Mouse (Mus musculus) embryonic facial prominence, embryonic 13.5 days (tissue): ENCODE measurements around the gene Prex1. TPM values are rescaled to one million over a fixed set of nuclear protein-coding genes. Genes with fewer than 3 reads are reported as not detected.

Experiments used
- ATAC-seq: fragments of 200-750 bp; cut with Nextera tagmentation; 2 replicates; pipeline ENCODE4 v1.8.0; 2017; ENCODE audit warnings: low read depth; ENCODE audit not compliant: insufficient number of reproducible peaks, insufficient read depth, low FRiP score, low TSS enrichment
- H3K27ac ChIP-seq: fragments of 300-500 bp; sonication (generic); 2 replicates; pipeline ENCODE4 v1.5.1; 2015; ENCODE audit warnings: moderate library complexity, mild to moderate bottlenecking, inconsistent platforms
- H3K27me3 ChIP-seq: fragments of 300-500 bp; sonication (generic); 2 replicates; pipeline ENCODE4 v1.6.1; 2015; ENCODE audit warnings: mild to moderate bottlenecking, inconsistent platforms
- H3K36me3 ChIP-seq: fragments of 300-500 bp; sonication (generic); 2 replicates; pipeline ENCODE4 v1.6.1; 2015; ENCODE audit warnings: mild to moderate bottlenecking, inconsistent platforms
- H3K4me1 ChIP-seq: fragments of 300-500 bp; sonication (generic); 2 replicates; pipeline ENCODE4 v1.6.1; 2015; ENCODE audit warnings: inconsistent platforms
- H3K4me2 ChIP-seq: fragments of 300-500 bp; sonication (generic); 2 replicates; pipeline ENCODE4 v1.6.1; 2015; ENCODE audit warnings: moderate library complexity, mild to moderate bottlenecking, inconsistent platforms
- H3K4me3 ChIP-seq: fragments of 300-500 bp; sonication (generic); 2 replicates; pipeline ENCODE4 v1.5.1; 2015; ENCODE audit warnings: mild to moderate bottlenecking, inconsistent platforms
- H3K9ac ChIP-seq: fragments of 300-500 bp; sonication (generic); 2 replicates; pipeline ENCODE4 v1.6.1; 2015; ENCODE audit warnings: mild to moderate bottlenecking, inconsistent platforms
- H3K9me3 ChIP-seq: fragments of 300-500 bp; sonication (generic); 2 replicates; pipeline ENCODE4 v1.6.1; 2016; ENCODE audit warnings: inconsistent platforms
- WGBS: fragments of 180-500 bp; shearing (Covaris S2); methylation state at CpG from one replicate; pipeline ENCODE4 v1.1.7; 2015; ENCODE audit warnings: mixed read lengths; 5-methylcytosine and 5-hydroxymethylcytosine counted together
- polyA plus RNA-seq: library from polyadenylated mRNA; unstranded; fragments of >200 nt; fragmentation: Nextera tagmentation; extraction: Ambion mirVana; gene quantifications from 2 replicates; pipeline ENCODE4 v1.2.1, GENCODE M21; 2015

The Prex1 gene
- polyA plus RNA-seq, 1 experiment from 2014 or later, result 28.4 TPM

DNA sequence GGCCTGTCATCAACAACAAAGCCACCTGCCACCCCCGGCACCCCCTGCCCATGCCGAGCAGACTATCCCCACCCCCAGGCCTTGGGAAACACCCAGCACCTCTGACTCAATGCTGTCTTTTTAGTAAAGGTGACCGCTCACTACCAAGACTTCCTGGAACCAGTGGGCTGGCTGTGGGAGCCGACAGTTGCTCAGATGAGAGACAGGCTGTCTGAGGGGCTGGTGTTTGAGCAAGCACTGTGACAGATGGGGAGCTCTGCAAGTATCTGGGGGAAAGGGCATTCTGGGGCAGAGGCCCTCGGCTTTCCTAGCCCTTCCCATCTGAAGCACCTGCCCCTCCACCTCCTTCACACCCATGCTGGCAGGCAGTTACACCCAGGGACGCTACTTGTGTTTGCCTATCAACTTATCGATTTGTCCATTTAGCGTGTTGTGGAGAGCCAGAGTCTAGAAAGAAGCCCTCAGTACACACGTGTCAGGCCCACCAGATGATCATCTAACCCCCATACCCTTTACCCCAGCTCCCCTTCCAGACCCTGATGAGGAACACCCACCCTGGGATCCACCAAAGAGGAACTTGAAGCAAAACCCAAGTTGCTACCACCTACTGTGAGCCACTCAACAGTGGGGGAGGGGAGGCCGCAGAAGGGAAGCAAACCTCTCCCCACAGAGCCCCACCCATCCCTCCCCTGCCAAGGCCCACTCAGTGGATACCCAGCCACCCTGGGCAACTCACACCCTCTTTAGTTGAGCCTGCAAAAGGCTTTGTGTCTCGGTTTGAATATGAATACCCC lies 57.7 kb downstream of the Prex1 start:
- WGBS, result 63% methylated on average over 11 of the region's 11 CpGs
- Histone ChIP-seq H3K27me3 (no peaks in the 10 kb centered on the region), H3K9ac (no peak overlapping the region), H3K4me3 (no peak overlapping the region), H3K4me1 (peaks cover 33% of the 10 kb centered on the region), H3K27ac (peak overlapping the region; percentile 39; the same call in 1 of the 2 replicates), H3K4me2 (peak overlapping the region; percentile 26; the same call in 1 of the 2 replicates), H3K9me3 (no peaks in the 10 kb centered on the region), H3K36me3 (no peaks in the 10 kb centered on the region)
- no peak for ATAC-seq

DNA sequence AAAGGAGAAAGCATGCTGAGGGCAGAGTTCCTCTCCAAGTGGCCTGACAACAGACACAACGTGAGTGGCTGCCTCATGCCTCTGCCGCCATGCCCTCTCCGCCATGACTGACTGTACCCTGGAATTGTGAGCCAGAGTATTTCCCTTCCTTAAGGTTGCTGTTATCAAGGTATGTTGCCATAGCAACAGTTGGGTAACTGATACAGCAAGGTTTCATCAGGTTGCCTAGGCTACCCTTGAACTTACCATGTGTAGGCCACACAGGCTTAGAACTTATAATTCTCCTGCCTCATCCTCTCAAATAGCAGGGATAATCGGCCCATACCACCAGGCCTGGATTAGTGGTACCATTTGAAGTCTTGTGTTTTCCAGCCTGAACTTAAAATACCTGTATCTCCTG lies 58.3 kb downstream of the Prex1 start:
- no peaks in the 10 kb centered on the region for H3K9me3 ChIP-seq
- no peak overlapping the region for H3K9ac ChIP-seq
- ATAC-seq, result no peak
- no peak overlapping the region for H3K4me2 ChIP-seq
- no peak overlapping the region for H3K4me3 ChIP-seq
- 89% methylated on average over 4 of the region's 4 CpGs for WGBS
- no peaks in the 10 kb centered on the region for H3K27me3 ChIP-seq
- H3K36me3 ChIP-seq, result no peaks in the 10 kb centered on the region
- H3K4me1 ChIP-seq, result peaks cover 38% of the 10 kb centered on the region
- 0 out of 2 replicates have a peak overlapping the region, but pooled peaks have one; percentile 39 for H3K27ac ChIP-seq

DNA sequence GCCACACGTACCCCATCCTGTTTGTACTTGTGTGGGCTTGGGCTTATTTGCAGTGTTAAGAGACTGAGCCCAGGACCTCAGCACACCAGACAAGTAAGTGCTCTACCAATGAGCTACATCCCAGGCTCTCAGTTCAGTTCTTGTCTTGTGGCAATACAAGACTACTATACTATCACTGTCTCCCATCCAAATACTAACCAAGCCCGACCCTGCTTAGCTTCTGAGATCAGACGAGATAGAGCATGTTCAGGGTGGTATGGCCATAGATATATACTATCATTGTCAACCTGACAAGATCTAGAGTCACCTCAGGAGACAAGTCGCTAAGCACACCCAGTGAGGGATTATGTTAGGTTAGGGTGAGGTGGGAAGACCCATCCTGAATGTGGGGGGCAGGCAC lies 58.8 kb downstream of the Prex1 start:
- Histone ChIP-seq H3K36me3 (0 out of 2 replicates have a peak, but pooled peaks cover 2% of the 10 kb centered on the region), H3K27me3 (no peaks in the 10 kb centered on the region), H3K27ac (no peak overlapping the region), H3K4me3 (no peak overlapping the region), H3K4me1 (peaks cover 38% of the 10 kb centered on the region), H3K9me3 (no peaks in the 10 kb centered on the region), H3K4me2 (no peak overlapping the region), H3K9ac (no peak overlapping the region)
- WGBS, result 75% methylated on average over 4 of the region's 4 CpGs
- ATAC-seq, result no peak

DNA sequence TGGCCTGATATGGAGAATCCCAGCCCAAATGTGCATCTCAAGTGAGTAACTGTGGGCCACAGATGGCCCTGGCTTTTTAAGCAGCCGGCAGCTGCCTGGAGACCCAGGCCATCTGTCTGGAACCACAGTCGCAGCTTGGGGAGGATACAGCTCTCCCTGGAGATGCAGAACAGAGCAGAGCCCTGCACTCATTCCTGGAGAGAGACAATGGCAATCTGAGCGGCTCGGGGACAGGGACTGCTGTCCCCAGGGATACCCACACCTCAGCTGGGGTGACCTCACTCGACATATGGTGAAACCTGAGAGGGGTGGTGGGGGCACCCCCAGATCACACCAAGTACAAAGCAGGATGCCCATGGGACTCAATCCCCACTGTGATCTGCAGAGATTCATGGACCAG lies 60.1 kb downstream of the Prex1 start:
- 0 out of 2 replicates have a peak, but pooled peaks cover 3% of the 10 kb centered on the region for H3K36me3 ChIP-seq
- WGBS, result 43% methylated on average over 5 of the region's 5 CpGs
- no peaks in the 10 kb centered on the region for H3K9me3 ChIP-seq
- no peak overlapping the region for H3K4me2 ChIP-seq
- no peak overlapping the region for H3K4me3 ChIP-seq
- H3K27me3 ChIP-seq, result no peaks in the 10 kb centered on the region
- no peak overlapping the region for H3K9ac ChIP-seq
- H3K4me1 ChIP-seq, result peaks cover 38% of the 10 kb centered on the region
- no peak overlapping the region; the same call in 1 of the 2 replicates for H3K27ac ChIP-seq
- ATAC-seq, result no peak

DNA sequence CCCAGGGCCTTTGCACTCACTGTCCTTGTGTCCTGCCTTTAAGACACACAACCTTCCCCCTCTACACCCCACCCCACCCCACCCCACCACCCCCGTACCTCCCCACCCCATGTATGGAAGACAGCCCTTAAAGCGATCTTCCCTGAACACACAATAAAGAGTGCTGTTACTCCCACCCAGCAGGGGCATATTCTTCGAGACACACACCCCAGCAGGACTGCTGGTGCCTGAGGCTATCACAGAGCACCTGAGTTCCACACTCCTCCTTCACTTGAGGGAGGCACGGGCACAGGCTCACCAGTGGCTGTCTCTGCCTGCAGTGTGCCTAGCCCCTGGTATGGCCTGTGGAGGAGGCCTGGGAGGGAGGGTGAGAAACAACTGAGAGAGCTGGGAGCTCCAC lies 61.0 kb downstream of the Prex1 start:
- no peak overlapping the region for H3K9ac ChIP-seq
- H3K4me1 ChIP-seq, result peaks cover 36% of the 10 kb centered on the region
- 0 out of 2 replicates have a peak, but pooled peaks cover 3% of the 10 kb centered on the region for H3K36me3 ChIP-seq
- no peak for ATAC-seq
- 48% methylated on average over 4 of the region's 4 CpGs for WGBS
- H3K27me3 ChIP-seq, result no peaks in the 10 kb centered on the region
- H3K27ac ChIP-seq, result no peak overlapping the region
- H3K4me2 ChIP-seq, result no peak overlapping the region
- no peak overlapping the region for H3K4me3 ChIP-seq
- H3K9me3 ChIP-seq, result no peaks in the 10 kb centered on the region

DNA sequence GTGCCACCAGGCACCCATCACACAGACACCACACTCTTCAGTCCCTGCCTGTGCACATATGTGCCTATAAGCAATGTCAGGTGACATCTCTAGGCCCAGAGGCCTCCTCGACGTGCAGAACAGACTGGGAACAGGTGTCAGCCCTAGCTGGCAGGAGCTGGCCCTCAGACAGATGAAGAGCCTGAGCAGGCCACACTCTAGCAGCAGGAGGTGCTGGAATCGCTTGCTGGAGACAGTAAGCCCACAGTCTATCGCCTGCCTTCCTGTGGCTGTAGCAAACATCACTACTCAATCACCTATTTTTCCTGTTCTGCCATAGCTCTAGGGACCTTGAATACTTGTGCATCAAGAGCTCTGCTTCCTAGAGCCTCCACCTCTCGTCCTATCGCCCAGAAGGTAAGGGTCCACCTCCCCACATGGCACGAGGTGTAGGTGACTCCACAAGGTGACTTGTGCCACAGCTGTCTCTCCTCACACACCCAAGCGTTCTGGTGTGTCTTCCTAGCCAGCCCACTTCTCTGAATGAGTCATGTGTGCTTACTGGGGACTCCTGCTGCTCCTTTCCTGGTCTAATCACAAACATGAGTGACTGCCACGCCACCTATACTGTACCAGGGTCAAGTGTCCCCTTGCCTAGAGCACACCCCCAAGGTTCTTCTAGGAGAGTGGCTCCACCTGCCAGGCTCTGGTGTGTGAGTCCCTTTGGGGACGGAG lies 62.2 kb downstream of the Prex1 start:
- H3K36me3 ChIP-seq, result peaks cover 5% of the 10 kb centered on the region
- H3K9me3 ChIP-seq, result no peaks in the 10 kb centered on the region
- H3K4me2 ChIP-seq, result no peak overlapping the region
- H3K27me3 ChIP-seq, result no peaks in the 10 kb centered on the region
- 73% methylated on average over 10 of the region's 10 CpGs for WGBS
- ATAC-seq, result no peak
- H3K9ac ChIP-seq, result no peak overlapping the region
- peak overlapping the region; percentile 22; the same call in 1 of the 2 replicates for H3K27ac ChIP-seq
- H3K4me1 ChIP-seq, result peaks cover 31% of the 10 kb centered on the region
- H3K4me3 ChIP-seq, result no peak overlapping the region

DNA sequence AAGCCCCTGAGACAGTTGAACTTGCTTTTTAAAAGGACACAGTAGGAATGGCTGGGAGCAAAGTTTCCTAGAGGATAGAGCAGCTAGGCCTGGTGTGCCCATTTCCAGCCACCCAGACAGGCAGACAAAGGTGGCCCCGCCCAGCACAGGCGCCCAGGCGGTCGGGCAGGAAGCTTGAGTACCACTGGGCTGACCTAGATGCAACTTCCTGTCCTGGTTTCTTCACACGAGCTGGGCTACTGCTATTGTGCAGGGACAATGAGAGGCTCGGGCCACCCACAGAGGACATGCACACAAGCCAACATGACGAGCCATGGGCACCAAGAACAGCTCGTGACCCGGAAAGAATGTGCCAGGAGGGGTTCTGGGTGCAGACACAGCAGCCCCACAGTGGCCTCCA lies 63.2 kb downstream of the Prex1 start:
- H3K27ac ChIP-seq, result no peak overlapping the region
- H3K36me3 ChIP-seq, result peaks cover 12% of the 10 kb centered on the region
- no peak for ATAC-seq
- no peaks in the 10 kb centered on the region for H3K9me3 ChIP-seq
- no peaks in the 10 kb centered on the region for H3K27me3 ChIP-seq
- H3K4me3 ChIP-seq, result no peak overlapping the region
- H3K9ac ChIP-seq, result no peak overlapping the region
- no peak overlapping the region for H3K4me2 ChIP-seq
- WGBS, result 65% methylated on average over 9 of the region's 9 CpGs
- H3K4me1 ChIP-seq, result peaks cover 21% of the 10 kb centered on the region

DNA sequence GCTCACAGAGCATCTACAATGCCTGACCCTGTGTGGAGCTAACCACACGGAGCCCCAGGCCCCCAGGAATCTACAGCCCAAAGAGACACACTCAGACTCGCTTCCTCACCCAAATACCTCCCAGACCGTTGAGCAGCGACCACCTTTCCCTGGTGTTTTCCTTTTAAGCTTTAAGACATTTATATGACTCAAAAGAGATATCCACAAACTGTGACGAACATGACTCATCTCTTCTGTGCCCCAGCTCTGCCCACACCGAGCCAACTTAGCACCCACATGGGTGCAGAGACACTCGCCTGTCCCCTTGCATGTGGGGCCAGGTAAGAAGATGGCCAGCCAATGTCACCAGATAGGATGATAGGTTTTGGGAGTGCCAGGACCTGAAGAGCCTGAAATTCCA lies 66.4 kb downstream of the Prex1 start:
- Histone ChIP-seq H3K4me3 (no peak overlapping the region), H3K9me3 (no peaks in the 10 kb centered on the region), H3K4me1 (peaks cover 14% of the 10 kb centered on the region; the same call in 1 of the 2 replicates), H3K27ac (0 out of 2 replicates have a peak overlapping the region, but pooled peaks have one; percentile 28), H3K27me3 (no peaks in the 10 kb centered on the region), H3K36me3 (peaks cover 31% of the 10 kb centered on the region), H3K4me2 (no peak overlapping the region), H3K9ac (peak overlapping the region; percentile 44; the same call in 1 of the 2 replicates)
- ATAC-seq, result no peak
- WGBS, result 65% methylated on average over 7 of the region's 7 CpGs

DNA sequence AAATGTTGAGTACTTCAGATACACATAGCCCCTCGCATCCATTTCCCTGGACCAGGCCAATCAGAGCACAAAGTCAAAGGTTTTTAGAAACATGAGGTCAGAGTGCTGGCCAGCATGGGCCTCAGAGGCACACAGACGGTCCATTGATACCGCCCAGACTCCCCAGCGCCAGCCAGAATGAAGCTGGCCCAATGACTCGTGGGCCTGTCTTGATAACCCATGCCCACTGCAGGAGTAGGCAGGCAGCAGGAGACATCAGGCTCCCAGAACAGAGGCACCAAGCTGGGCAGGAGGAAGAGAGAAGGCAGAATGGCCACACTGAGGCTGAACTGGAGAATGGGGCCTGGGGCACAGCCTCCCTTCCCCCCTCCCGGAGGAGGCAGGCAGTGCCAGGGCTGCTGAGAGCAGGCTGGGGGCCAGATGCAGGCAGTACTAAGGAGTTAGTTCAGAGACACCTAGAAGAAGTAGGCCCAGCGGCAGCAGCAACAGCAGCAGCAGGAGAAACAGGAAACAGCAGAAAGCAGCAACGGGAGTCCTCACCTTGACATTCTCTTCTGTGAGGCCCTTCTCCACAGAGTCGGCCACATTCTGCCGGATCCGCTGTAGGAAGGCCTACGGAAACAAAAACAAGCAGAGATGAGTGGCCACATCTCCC lies 67.1 kb downstream of the Prex1 start:
- Histone ChIP-seq H3K4me2 (no peak overlapping the region), H3K27ac (0 out of 2 replicates have a peak overlapping the region, but pooled peaks have one; percentile 28), H3K27me3 (no peaks in the 10 kb centered on the region), H3K36me3 (peaks cover 37% of the 10 kb centered on the region), H3K4me3 (no peak overlapping the region), H3K9me3 (no peaks in the 10 kb centered on the region), H3K4me1 (peaks cover 14% of the 10 kb centered on the region; the same call in 1 of the 2 replicates), H3K9ac (peak overlapping the region; percentile 44; the same call in 1 of the 2 replicates)
- no peak for ATAC-seq
- 68% methylated on average over 12 of the region's 12 CpGs for WGBS

DNA sequence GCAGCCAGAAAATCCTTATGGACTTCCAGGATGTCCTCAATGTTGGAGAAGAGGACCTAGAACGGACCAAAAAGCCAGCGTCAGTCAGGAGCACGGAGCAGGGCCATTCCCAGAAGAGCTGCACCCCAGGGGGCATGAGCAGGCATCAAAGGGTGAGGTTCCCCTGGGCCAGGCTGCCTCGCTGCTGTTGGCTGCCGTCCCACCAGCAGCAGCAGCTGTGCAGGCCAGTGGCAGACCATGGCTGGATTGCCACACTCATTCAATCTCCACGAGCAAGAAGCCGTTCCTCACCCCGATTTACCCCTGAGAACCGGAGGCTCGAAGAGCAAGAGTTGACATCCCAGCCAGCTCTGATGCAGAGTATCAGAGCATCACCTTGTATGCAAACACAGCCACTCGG lies 68.8 kb downstream of the Prex1 start:
- Histone ChIP-seq H3K4me1 (peaks cover 5% of the 10 kb centered on the region; the same call in 1 of the 2 replicates), H3K27ac (no peak overlapping the region; the same call in 1 of the 2 replicates), H3K27me3 (no peaks in the 10 kb centered on the region), H3K36me3 (peaks cover 52% of the 10 kb centered on the region), H3K4me3 (no peak overlapping the region), H3K4me2 (no peak overlapping the region), H3K9me3 (no peaks in the 10 kb centered on the region; the same call in 1 of the 2 replicates), H3K9ac (no peak overlapping the region)
- no peak for ATAC-seq
- 83% methylated on average over 11 of the region's 11 CpGs for WGBS

DNA sequence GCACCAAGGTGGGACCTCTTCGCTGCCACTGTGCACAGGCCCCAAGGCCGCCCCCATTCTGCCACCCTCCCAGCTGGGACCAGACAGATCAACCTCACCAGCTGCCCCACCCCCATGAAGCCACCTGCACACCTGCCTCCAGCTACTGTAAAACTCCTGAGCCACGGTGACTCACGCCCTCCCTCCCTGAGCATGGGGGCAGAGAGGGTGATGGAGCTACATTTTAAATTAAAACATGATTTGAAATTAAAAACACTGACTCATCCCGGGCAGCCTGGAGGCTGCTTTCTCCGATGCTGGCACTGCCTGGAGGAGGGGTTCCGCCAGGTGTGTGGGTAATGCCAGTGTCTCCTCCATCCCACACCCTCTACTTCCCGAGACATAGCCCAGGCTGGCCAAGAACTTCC lies 71.0 kb downstream of the Prex1 start:
- WGBS, result 82% methylated on average over 8 of the region's 8 CpGs
- Histone ChIP-seq H3K27ac (no peak overlapping the region), H3K4me1 (peaks cover 5% of the 10 kb centered on the region; the same call in 1 of the 2 replicates), H3K27me3 (no peaks in the 10 kb centered on the region), H3K9ac (no peak overlapping the region), H3K4me3 (no peak overlapping the region), H3K4me2 (no peak overlapping the region), H3K36me3 (peaks cover 64% of the 10 kb centered on the region), H3K9me3 (no peaks in the 10 kb centered on the region; the same call in 1 of the 2 replicates)
- no peak for ATAC-seq
